Mouse (Mus musculus) kidney, embryonic 16.5 days (tissue): ENCODE results near the gene Kxd1. TPM values are rescaled to one million over a fixed set of nuclear protein-coding genes. Genes with fewer than 3 reads are reported as not detected.

Source experiments
- ATAC-seq: fragments of 200-750 bp; cut with Nextera tagmentation; 2 replicates; pipeline ENCODE4 v1.8.0; 2017; ENCODE audit warnings: moderate TSS enrichment; ENCODE audit not compliant: low FRiP score, low TSS enrichment
- H3K27ac ChIP-seq: fragments of 300-500 bp; sonication (generic); 2 replicates; pipeline ENCODE4 v1.5.1; 2014; ENCODE audit warnings: low read length
- H3K27me3 ChIP-seq: fragments of 300-500 bp; sonication (generic); 2 replicates; pipeline ENCODE4 v1.6.1; 2014; ENCODE audit warnings: low read length, control low read depth, mixed read lengths; ENCODE audit not compliant: insufficient read depth
- H3K36me3 ChIP-seq: fragments of 300-500 bp; sonication (generic); 2 replicates; pipeline ENCODE4 v1.6.1; 2014; ENCODE audit warnings: low read length, control low read depth, mixed read lengths; ENCODE audit not compliant: insufficient read depth
- H3K4me1 ChIP-seq: fragments of 300-500 bp; sonication (generic); 2 replicates; pipeline ENCODE4 v1.6.1; 2014; ENCODE audit warnings: low read length, control low read depth, mixed read lengths; ENCODE audit not compliant: insufficient read depth
- H3K4me2 ChIP-seq: fragments of 300-500 bp; sonication (generic); replicated peaks from 2 replicates; pipeline ENCODE4 v1.6.1; 2014; ENCODE audit warnings: low read depth, low read length
- H3K4me3 ChIP-seq: fragments of 300-500 bp; sonication (generic); 2 replicates; pipeline ENCODE4 v1.5.1; 2014; ENCODE audit warnings: mild to moderate bottlenecking, low read length
- H3K9ac ChIP-seq: fragments of 300-500 bp; sonication (generic); replicated peaks from 2 replicates; pipeline ENCODE4 v1.6.1; 2014; ENCODE audit warnings: low read length
- H3K9me3 ChIP-seq: fragments of 300-500 bp; sonication (generic); 2 replicates; pipeline ENCODE4 v1.6.1; 2016; ENCODE audit warnings: low read length, control low read depth
- WGBS: fragments of 180-500 bp; shearing (Covaris S2); extraction: QIAGEN DNeasy Blood & Tissue Kit; methylation state at CpG from one replicate; pipeline ENCODE4 v1.1.7; 2014; 5-methylcytosine and 5-hydroxymethylcytosine counted together
- polyA plus RNA-seq: library from polyadenylated mRNA; unstranded; fragments of >200 nt; fragmentation: Nextera tagmentation; extraction: Ambion mirVana; gene quantifications from 2 replicates; pipeline ENCODE4 v1.2.1, GENCODE M21; 2015

Kxd1 gene
- polyA plus RNA-seq, 1 experiment from 2014 or later = 65.4 TPM

DNA sequence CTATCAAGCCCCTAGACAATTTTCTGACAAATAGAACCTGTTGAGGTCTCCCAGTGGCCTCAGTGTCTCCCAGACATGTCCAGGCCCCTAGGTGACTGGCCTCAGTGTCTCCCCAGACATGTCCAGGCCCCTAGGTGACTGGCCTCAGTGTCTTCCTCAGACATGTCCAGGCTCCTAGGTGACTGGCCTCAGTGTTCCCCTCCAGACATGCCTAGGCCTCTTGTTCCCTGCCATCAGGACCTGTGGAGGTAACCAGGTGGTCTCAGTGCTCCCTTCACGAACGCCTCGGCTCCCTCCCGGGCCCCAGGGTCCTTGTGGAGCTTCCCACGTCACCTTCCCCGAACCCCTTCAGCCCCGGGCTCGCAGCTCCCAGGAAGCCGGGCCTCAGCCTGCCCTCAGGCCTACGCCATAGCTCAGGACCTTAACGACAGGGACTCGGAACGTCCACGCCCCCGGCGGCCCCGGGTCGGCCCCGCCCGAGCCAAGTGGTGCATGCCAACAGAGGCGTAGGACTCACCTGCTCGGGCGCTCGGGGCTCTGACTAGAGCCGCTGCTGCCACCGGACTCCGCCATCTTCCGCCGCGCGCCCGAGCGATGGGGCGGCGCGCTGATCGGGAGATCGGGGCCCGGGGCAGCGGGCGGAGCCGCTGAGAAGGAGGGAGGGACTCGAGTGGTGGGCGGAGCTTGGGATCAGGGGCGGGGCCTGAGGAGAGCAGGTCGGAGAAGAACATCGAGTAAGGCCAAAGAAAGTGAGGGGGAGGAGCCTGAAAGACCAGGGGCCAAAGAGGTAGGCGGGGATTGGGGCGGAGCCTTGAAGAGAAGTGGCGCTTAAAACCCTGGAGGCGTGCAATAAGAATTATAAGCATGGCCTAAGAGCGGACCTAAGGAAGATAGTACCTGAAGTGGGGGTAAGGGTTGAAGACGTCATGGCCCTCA is 51.2 kb downstream of the Kxd1 start, which contains the start of gene Klhl26:
Gene Klhl26 (minus strand): TSS at position 636 of the 936 bp plus-strand sequence.
- ATAC-seq = peak; percentile 91
- peaks cover 16% of the 10 kb centered on the region for H3K4me1 ChIP-seq
- H3K27ac ChIP-seq = peak within 1 kb of the TSS; percentile 72
- H3K27me3 ChIP-seq = peaks cover 11% of the 10 kb centered on the region; the same call in 1 of the 2 replicates
- H3K9ac ChIP-seq = peak within 1 kb of the TSS; percentile 92
- peak within 1 kb of the TSS; percentile 85 for H3K4me3 ChIP-seq
- no peaks in the 10 kb centered on the region for H3K36me3 ChIP-seq
- under 1% methylated on average over 52 of the region's 53 CpGs for WGBS
- peak within 1 kb of the TSS; percentile 60 for H3K4me2 ChIP-seq
- no peaks in the 10 kb centered on the region for H3K9me3 ChIP-seq

DNA sequence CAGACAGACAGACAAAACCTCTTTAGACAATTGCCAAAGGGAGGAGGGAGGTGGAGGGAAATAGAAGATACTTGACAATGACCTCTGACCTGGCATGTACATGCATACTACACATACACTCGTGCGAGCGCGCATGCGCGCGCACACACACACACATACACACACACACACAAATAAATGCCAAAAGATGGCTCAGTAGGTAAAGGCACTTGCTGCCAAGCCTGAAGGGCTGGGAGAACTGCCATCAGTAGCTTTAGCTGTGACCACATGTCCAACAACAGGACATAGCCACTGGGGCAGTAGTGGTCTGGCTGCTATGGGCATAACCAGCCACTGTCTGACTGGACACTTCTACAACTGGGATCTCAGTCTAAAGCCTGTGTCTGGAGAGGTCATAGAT is 55.9 kb downstream of the Kxd1 start:
- Histone ChIP-seq H3K9me3 (no peaks in the 10 kb centered on the region), H3K36me3 (no peaks in the 10 kb centered on the region), H3K27me3 (no peaks in the 10 kb centered on the region), H3K9ac (no peak overlapping the region), H3K4me2 (no peak overlapping the region), H3K4me1 (peaks cover 13% of the 10 kb centered on the region), H3K4me3 (no peak overlapping the region), H3K27ac (no peak overlapping the region)
- 93% methylated on average over 7 of the region's 7 CpGs for WGBS
- no peak for ATAC-seq

DNA sequence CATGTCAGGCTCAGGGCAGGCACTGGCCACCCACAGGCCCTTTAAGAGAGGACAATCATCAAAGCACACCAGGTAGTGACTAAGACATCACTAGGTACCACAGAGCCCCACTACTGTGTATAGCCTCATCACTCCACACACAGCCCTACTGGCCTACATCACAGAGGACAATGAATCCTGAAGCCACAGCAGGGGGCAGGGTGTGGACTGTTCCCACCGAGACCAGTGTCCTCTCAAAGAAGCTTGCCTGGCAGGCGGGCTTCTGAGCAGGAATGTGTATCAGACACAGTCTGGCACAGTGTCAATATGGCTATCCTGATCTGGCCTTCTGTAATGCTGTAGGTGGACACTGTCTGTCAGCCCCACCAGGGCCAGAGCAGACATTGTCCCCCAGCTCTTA is 57.8 kb downstream of the Kxd1 start:
- no peaks in the 10 kb centered on the region for H3K36me3 ChIP-seq
- no peak overlapping the region for H3K9ac ChIP-seq
- WGBS = 80% methylated on average over 2 of the region's 2 CpGs
- 0 out of 2 replicates have a peak, but pooled peaks have one; percentile 32 for ATAC-seq
- no peak overlapping the region for H3K4me2 ChIP-seq
- no peaks in the 10 kb centered on the region for H3K9me3 ChIP-seq
- no peak overlapping the region for H3K4me3 ChIP-seq
- no peak overlapping the region for H3K27ac ChIP-seq
- H3K27me3 ChIP-seq = no peaks in the 10 kb centered on the region
- H3K4me1 ChIP-seq = peaks cover 11% of the 10 kb centered on the region

GRCm38 (mm10) chr8:70469295-70469916 is 58.4 kb downstream of the Kxd1 start:
- Histone ChIP-seq H3K4me3 (no peak overlapping the region), H3K9me3 (no peaks in the 10 kb centered on the region), H3K4me2 (no peak overlapping the region), H3K4me1 (peaks cover 11% of the 10 kb centered on the region), H3K27ac (no peak overlapping the region), H3K9ac (no peak overlapping the region), H3K36me3 (no peaks in the 10 kb centered on the region), H3K27me3 (no peaks in the 10 kb centered on the region)
- 57% methylated on average over 10 of the region's 10 CpGs for WGBS
- ATAC-seq = no peak

- Histone ChIP-seq H3K27ac (no peak overlapping the region), H3K36me3 (no peaks in the 10 kb centered on the region), H3K4me3 (no peak overlapping the region), H3K4me2 (no peak overlapping the region), H3K9me3 (no peaks in the 10 kb centered on the region), H3K9ac (no peak overlapping the region), H3K4me1 (peaks cover 11% of the 10 kb centered on the region), H3K27me3 (no peaks in the 10 kb centered on the region)
- WGBS = 79% methylated on average over 4 of the region's 4 CpGs
- ATAC-seq = no peak
Observed at GRCm38 (mm10) chr8:70468733-70469132, 59.0 kb downstream of the Kxd1 start.

GRCm38 (mm10) chr8:70467907-70468306 is 59.8 kb downstream of the Kxd1 start:
- Histone ChIP-seq H3K9ac (no peak overlapping the region), H3K4me1 (peaks cover 11% of the 10 kb centered on the region), H3K27ac (no peak overlapping the region), H3K4me2 (no peak overlapping the region), H3K4me3 (no peak overlapping the region), H3K36me3 (no peaks in the 10 kb centered on the region), H3K27me3 (no peaks in the 10 kb centered on the region), H3K9me3 (no peaks in the 10 kb centered on the region)
- ATAC-seq = 0 out of 2 replicates have a peak, but pooled peaks have one; percentile 3
- 50% methylated on average over 1 of the region's 1 CpGs for whole genome bisulfite sequencing

- no peak overlapping the region for H3K4me2 ChIP-seq
- H3K9ac ChIP-seq = 0 out of 2 replicates have a peak overlapping the region, but pooled peaks have one; percentile 2
- 52% methylated on average over 5 of the region's 5 CpGs for WGBS
- no peak overlapping the region for H3K27ac ChIP-seq
- no peaks in the 10 kb centered on the region for H3K9me3 ChIP-seq
- peaks cover 11% of the 10 kb centered on the region for H3K4me1 ChIP-seq
- H3K4me3 ChIP-seq = no peak overlapping the region
- H3K36me3 ChIP-seq = no peaks in the 10 kb centered on the region
- ATAC-seq = no peak
- no peaks in the 10 kb centered on the region for H3K27me3 ChIP-seq
Observed at GRCm38 (mm10) chr8:70467229-70467725, 60.5 kb downstream of the Kxd1 start.

- Histone ChIP-seq H3K4me1 (peaks cover 11% of the 10 kb centered on the region), H3K4me2 (no peak overlapping the region), H3K27ac (no peak overlapping the region), H3K9ac (0 out of 2 replicates have a peak overlapping the region, but pooled peaks have one; percentile 2), H3K36me3 (no peaks in the 10 kb centered on the region), H3K4me3 (no peak overlapping the region), H3K27me3 (no peaks in the 10 kb centered on the region), H3K9me3 (no peaks in the 10 kb centered on the region)
- no peak for ATAC-seq
- WGBS = 56% methylated on average over 11 of the region's 11 CpGs
Observed at GRCm38 (mm10) chr8:70466771-70467170, 61.0 kb downstream of the Kxd1 start.

GRCm38 (mm10) chr8:70466305-70466704 is 61.5 kb downstream of the Kxd1 start:
- no peak overlapping the region for H3K27ac ChIP-seq
- H3K4me1 ChIP-seq = peaks cover 11% of the 10 kb centered on the region
- H3K9me3 ChIP-seq = no peaks in the 10 kb centered on the region
- H3K36me3 ChIP-seq = no peaks in the 10 kb centered on the region
- 77% methylated on average over 4 of the region's 4 CpGs for WGBS
- H3K9ac ChIP-seq = no peak overlapping the region
- H3K27me3 ChIP-seq = no peaks in the 10 kb centered on the region
- no peak for ATAC-seq
- no peak overlapping the region for H3K4me2 ChIP-seq
- no peak overlapping the region for H3K4me3 ChIP-seq
